Mouse (Mus musculus) liver, embryonic 14.5 days (tissue): Measurements from ENCODE around the gene Arhgef19.

Experiments used
- CTCF ChIP-seq: IDR thresholded peaks from 2 replicates; pipeline ENCODE4 v1.5.1; 2016; ENCODE audit warnings: antibody characterized with exemption, low read depth, control low read depth
- EP300 ChIP-seq: IDR thresholded peaks from 2 replicates; pipeline ENCODE4 v1.6.1; 2016; ENCODE audit warnings: antibody characterized with exemption, low read depth

- no peak for TF ChIP-seq CTCF
- no peak for TF ChIP-seq EP300
These were observed 64.9 kb downstream of the Arhgef19 start for GRCm38 (mm10) chr4:141304223-141304611.
